Mouse (Mus musculus) neural tube, embryonic 13.5 days (tissue): ENCODE results near the gene Nhsl1. TPM values are rescaled to one million over a fixed set of nuclear protein-coding genes. Genes with fewer than 3 reads are reported as not detected.

Source experiments
- ATAC-seq: fragments of 200-750 bp; cut with Nextera tagmentation; 2 replicates; pipeline ENCODE4 v1.8.0; 2017; ENCODE audit warnings: low read depth, mild to moderate bottlenecking, moderate TSS enrichment, moderate library complexity
- H3K27ac ChIP-seq: fragments of 300-500 bp; sonication (generic); replicated peaks from 2 replicates; pipeline ENCODE4 v1.5.1; 2015; ENCODE audit warnings: moderate library complexity, mild to moderate bottlenecking, inconsistent platforms
- H3K27me3 ChIP-seq: fragments of 300-500 bp; sonication (generic); 2 replicates; pipeline ENCODE4 v1.6.1; 2015; ENCODE audit warnings: mild to moderate bottlenecking, inconsistent platforms
- H3K36me3 ChIP-seq: fragments of 300-500 bp; sonication (generic); 2 replicates; pipeline ENCODE4 v1.6.1; 2015; ENCODE audit warnings: mild to moderate bottlenecking, inconsistent platforms
- H3K4me1 ChIP-seq: fragments of 300-500 bp; sonication (generic); replicated peaks from 2 replicates; pipeline ENCODE4 v1.6.1; 2015; ENCODE audit warnings: inconsistent platforms
- H3K4me2 ChIP-seq: fragments of 300-500 bp; sonication (generic); 2 replicates; pipeline ENCODE4 v1.6.1; 2015; ENCODE audit warnings: inconsistent platforms, mild to moderate bottlenecking, moderate library complexity
- H3K4me3 ChIP-seq: fragments of 300-500 bp; sonication (generic); 2 replicates; pipeline ENCODE4 v1.5.1; 2015; ENCODE audit warnings: mild to moderate bottlenecking, inconsistent platforms
- H3K9ac ChIP-seq: fragments of 300-500 bp; sonication (generic); 2 replicates; pipeline ENCODE4 v1.6.1; 2015; ENCODE audit warnings: moderate library complexity, mild to moderate bottlenecking, inconsistent platforms
- H3K9me3 ChIP-seq: fragments of 300-500 bp; sonication (generic); 2 replicates; pipeline ENCODE4 v1.6.1; 2016; ENCODE audit warnings: inconsistent platforms
- WGBS: fragments of 180-500 bp; shearing (Covaris S2); methylation state at CpG from one replicate; pipeline ENCODE4 v1.1.7; 2015; 5-methylcytosine and 5-hydroxymethylcytosine counted together
- polyA plus RNA-seq: library from polyadenylated mRNA; unstranded; fragments of >200 nt; fragmentation: Nextera tagmentation; extraction: Ambion mirVana; gene quantifications from 2 replicates; pipeline ENCODE4 v1.2.1, GENCODE M21; 2015

Gene Nhsl1
- polyA plus RNA-seq, 1 experiment from 2014 or later: 18.4 TPM

GRCm38 (mm10) chr10:18454161-18454560, 135.4 kb downstream of the Nhsl1 start:
- Histone ChIP-seq H3K4me2 (no peak overlapping the region), H3K36me3 (no peaks in the 10 kb centered on the region), H3K9ac (no peak overlapping the region), H3K27ac (no peak overlapping the region), H3K4me3 (no peak overlapping the region), H3K4me1 (peaks cover 30% of the 10 kb centered on the region), H3K27me3 (no peaks in the 10 kb centered on the region), H3K9me3 (no peaks in the 10 kb centered on the region)
- 89% methylated on average over 3 of the region's 3 CpGs for WGBS
- no peak for ATAC-seq

- ATAC-seq: no peak
- no peaks in the 10 kb centered on the region for H3K27me3 ChIP-seq
- WGBS: 94% methylated on average over 10 of the region's 10 CpGs
- H3K9me3 ChIP-seq: no peaks in the 10 kb centered on the region
- H3K4me2 ChIP-seq: no peak overlapping the region
- H3K9ac ChIP-seq: no peak overlapping the region
- H3K4me3 ChIP-seq: no peak overlapping the region
- H3K36me3 ChIP-seq: no peaks in the 10 kb centered on the region
- no peak overlapping the region for H3K27ac ChIP-seq
- H3K4me1 ChIP-seq: peaks cover 34% of the 10 kb centered on the region
Measured at GRCm38 (mm10) chr10:18455301-18455920, 136.6 kb downstream of the Nhsl1 start.

- 28% methylated on average over 8 of the region's 8 CpGs for WGBS
- peak overlapping the region; percentile 59 for H3K27ac ChIP-seq
- no peaks in the 10 kb centered on the region for H3K36me3 ChIP-seq
- no peak overlapping the region for H3K4me2 ChIP-seq
- H3K9me3 ChIP-seq: no peaks in the 10 kb centered on the region
- H3K9ac ChIP-seq: no peak overlapping the region
- ATAC-seq: no peak; the same call in 1 of the 2 replicates
- no peak overlapping the region for H3K4me3 ChIP-seq
- no peaks in the 10 kb centered on the region for H3K27me3 ChIP-seq
- peaks cover 41% of the 10 kb centered on the region for H3K4me1 ChIP-seq
Measured at GRCm38 (mm10) chr10:18457808-18458475, 139.2 kb downstream of the Nhsl1 start.

GRCm38 (mm10) chr10:18461336-18461735, 142.6 kb downstream of the Nhsl1 start:
- H3K4me2 ChIP-seq: no peak overlapping the region
- H3K4me3 ChIP-seq: no peak overlapping the region
- no peak for ATAC-seq
- peaks cover 44% of the 10 kb centered on the region for H3K4me1 ChIP-seq
- H3K27me3 ChIP-seq: no peaks in the 10 kb centered on the region
- H3K36me3 ChIP-seq: no peaks in the 10 kb centered on the region
- H3K27ac ChIP-seq: no peak overlapping the region
- H3K9ac ChIP-seq: no peak overlapping the region
- H3K9me3 ChIP-seq: no peaks in the 10 kb centered on the region
- WGBS: 89% methylated on average over 13 of the region's 13 CpGs

- ATAC-seq: 0 out of 2 replicates have a peak, but pooled peaks have one; percentile 41
- 42% methylated on average over 23 of the region's 23 CpGs for WGBS
Measured at GRCm38 (mm10) chr10:18463071-18463841, 144.5 kb downstream of the Nhsl1 start.

GRCm38 (mm10) chr10:18468396-18468795, 149.6 kb downstream of the Nhsl1 start:
- 14% methylated on average over 4 of the region's 4 CpGs for WGBS
- no peak overlapping the region for H3K4me3 ChIP-seq
- H3K4me2 ChIP-seq: peak overlapping the region; percentile 69; the same call in 1 of the 2 replicates
- ATAC-seq: no peak
- no peaks in the 10 kb centered on the region for H3K27me3 ChIP-seq
- peaks cover 60% of the 10 kb centered on the region for H3K4me1 ChIP-seq
- peak overlapping the region; percentile 96 for H3K27ac ChIP-seq
- peaks cover 8% of the 10 kb centered on the region for H3K36me3 ChIP-seq
- no peak overlapping the region for H3K9ac ChIP-seq
- H3K9me3 ChIP-seq: no peaks in the 10 kb centered on the region

More at GRCm38 (mm10) chr10:18463071-18463841, 144.5 kb downstream of the Nhsl1 start:
- H3K9ac ChIP-seq: no peak overlapping the region
- peaks cover 32% of the 10 kb centered on the region for H3K4me1 ChIP-seq
- no peaks in the 10 kb centered on the region for H3K27me3 ChIP-seq
- peak overlapping the region; percentile 38 for H3K4me2 ChIP-seq
- no peaks in the 10 kb centered on the region for H3K9me3 ChIP-seq
- no peaks in the 10 kb centered on the region for H3K36me3 ChIP-seq
- H3K4me3 ChIP-seq: no peak overlapping the region
- H3K27ac ChIP-seq: peak overlapping the region; percentile 34

- Histone ChIP-seq H3K36me3 (peaks cover 10% of the 10 kb centered on the region), H3K4me1 (peaks cover 56% of the 10 kb centered on the region), H3K27ac (peak overlapping the region; percentile 96), H3K4me2 (peak overlapping the region; percentile 69), H3K9me3 (no peaks in the 10 kb centered on the region), H3K27me3 (no peaks in the 10 kb centered on the region), H3K9ac (peak overlapping the region; percentile 79), H3K4me3 (peak overlapping the region; percentile 43)
- WGBS: under 1% methylated on average over 17 of the region's 17 CpGs
- peak; percentile 74 for ATAC-seq
Measured at GRCm38 (mm10) chr10:18469279-18470135, 150.7 kb downstream of the Nhsl1 start.

- Histone ChIP-seq H3K9ac (peak overlapping the region; percentile 79), H3K36me3 (peaks cover 10% of the 10 kb centered on the region), H3K4me3 (peak overlapping the region; percentile 43), H3K9me3 (no peaks in the 10 kb centered on the region), H3K27ac (peak overlapping the region; percentile 96), H3K4me1 (peaks cover 65% of the 10 kb centered on the region), H3K27me3 (no peaks in the 10 kb centered on the region), H3K4me2 (peak overlapping the region; percentile 69)
- 9% methylated on average over 20 of the region's 20 CpGs for WGBS
- peak; percentile 60 for ATAC-seq
Measured at GRCm38 (mm10) chr10:18470351-18471060, 151.7 kb downstream of the Nhsl1 start.

GRCm38 (mm10) chr10:18471648-18472047, 152.9 kb downstream of the Nhsl1 start:
- Histone ChIP-seq H3K9ac (peak overlapping the region; percentile 79), H3K4me1 (peaks cover 66% of the 10 kb centered on the region)

GRCm38 (mm10) chr10:18475126-18475525, 156.3 kb downstream of the Nhsl1 start:
- no peaks in the 10 kb centered on the region for H3K9me3 ChIP-seq
- no peak for ATAC-seq
- no peaks in the 10 kb centered on the region for H3K27me3 ChIP-seq
- H3K4me2 ChIP-seq: no peak overlapping the region
- H3K36me3 ChIP-seq: peaks cover 28% of the 10 kb centered on the region
- H3K4me3 ChIP-seq: no peak overlapping the region
- H3K4me1 ChIP-seq: peaks cover 43% of the 10 kb centered on the region
- peak overlapping the region; percentile 54 for H3K27ac ChIP-seq
- H3K9ac ChIP-seq: no peak overlapping the region
- 42% methylated on average over 6 of the region's 6 CpGs for WGBS

More at GRCm38 (mm10) chr10:18471648-18472047, 152.9 kb downstream of the Nhsl1 start:
- Histone ChIP-seq H3K36me3 (peaks cover 10% of the 10 kb centered on the region), H3K27ac (peak overlapping the region; percentile 96), H3K9me3 (no peaks in the 10 kb centered on the region), H3K27me3 (no peaks in the 10 kb centered on the region), H3K4me3 (peak overlapping the region; percentile 43), H3K4me2 (peak overlapping the region; percentile 69)
- no peak for ATAC-seq
- WGBS: 56% methylated on average over 5 of the region's 5 CpGs

GRCm38 (mm10) chr10:18478294-18478693, 159.5 kb downstream of the Nhsl1 start:
- no peak overlapping the region for H3K9ac ChIP-seq
- H3K27me3 ChIP-seq: no peaks in the 10 kb centered on the region
- 96% methylated on average over 4 of the region's 4 CpGs for WGBS
- H3K4me3 ChIP-seq: no peak overlapping the region
- peaks cover 21% of the 10 kb centered on the region for H3K36me3 ChIP-seq
- H3K4me2 ChIP-seq: no peak overlapping the region
- no peak overlapping the region for H3K27ac ChIP-seq
- no peak for ATAC-seq
- H3K4me1 ChIP-seq: peaks cover 28% of the 10 kb centered on the region
- no peaks in the 10 kb centered on the region for H3K9me3 ChIP-seq
